ENCODE assay signal across 16 mouse cellular contexts in the genomic region with DNA sequence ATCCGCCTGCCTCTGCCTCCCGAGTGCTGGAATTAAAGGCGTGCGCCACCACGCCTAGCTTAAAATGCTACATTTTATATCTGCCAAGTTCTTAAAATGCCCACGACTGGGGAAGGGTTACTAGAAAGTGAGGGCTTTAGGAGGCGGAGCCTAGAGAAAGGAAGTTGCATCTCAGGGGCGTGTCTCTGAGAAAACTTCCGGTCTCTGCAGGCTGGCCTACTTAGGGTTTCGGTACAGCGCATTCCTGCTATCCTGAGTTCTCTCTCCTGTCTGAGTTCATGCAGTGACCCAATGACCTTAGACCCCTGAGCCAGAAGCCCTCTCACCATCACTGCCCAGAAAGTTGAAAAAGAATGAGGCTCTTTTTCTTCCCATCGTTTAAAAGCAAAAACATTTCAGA. TPM values are rescaled to one million over a fixed set of nuclear protein-coding genes. Genes with fewer than 3 reads are reported as not detected.
DNase-seq lines count a peak whose midpoint lies in the region; ATAC-seq and TF ChIP-seq lines count a peak whose summit lies in the region.
"Had no signal": no experiment of that assay in that cellular context is flagged by ENCODE, and none has a peak within 500 bp of the region (broad histone marks: within the 10 kb centered on the region; RNA-seq: fewer than 3 reads in every experiment).

No protein-coding gene starts in this region.

- H3K4me2 ChIP-seq in heart, embryonic 13.5 days, result peak overlapping the region; percentile 22; the same call in 1 of the 2 replicates
- H3K4me2 ChIP-seq in liver, embryonic 12.5 days, result peak overlapping the region; percentile 40
- H3K4me2 ChIP-seq in forebrain, embryonic 16.5 days (ENCODE audit: low read length), result no peak overlapping the region
- H3K4me2 ChIP-seq: embryonic facial prominence, embryonic 12.5 days; neural tube, embryonic 13.5 days had no signal

- no peak for TF ChIP-seq EP300 in heart, adult 2 months (IDR thresholded peaks at IDR 0.05; ENCODE audit: insufficient read depth, low read depth, low read length)

- TF ChIP-seq CTCF in heart, adult 2 months (IDR thresholded peaks at IDR 0.05), result no peak

- peaks cover 48% of the 10 kb centered on the region for H3K4me1 ChIP-seq in heart, embryonic 13.5 days
- peaks cover 21% of the 10 kb centered on the region for H3K4me1 ChIP-seq in heart, adult 2 months (ENCODE audit: control insufficient read depth, insufficient read depth, low read length)
- H3K4me1 ChIP-seq in liver, embryonic 12.5 days, result peaks cover 66% of the 10 kb centered on the region
- peaks cover 16% of the 10 kb centered on the region for H3K4me1 ChIP-seq in forebrain, embryonic 16.5 days (replicated peaks; ENCODE audit: control insufficient read depth, insufficient read depth, low read length)

- H3K9me3 ChIP-seq in heart, embryonic 13.5 days, result no peaks in the 10 kb centered on the region
- H3K9me3 ChIP-seq in liver, embryonic 12.5 days (replicated peaks), result no peaks in the 10 kb centered on the region
- H3K9me3 ChIP-seq in forebrain, embryonic 16.5 days (ENCODE audit: control insufficient read depth, low read length), result no peaks in the 10 kb centered on the region
- H3K9me3 ChIP-seq: embryonic facial prominence, embryonic 12.5 days; neural tube, embryonic 13.5 days had no signal

- no peak overlapping the region for H3K27ac ChIP-seq in heart, embryonic 13.5 days (replicated peaks)
- H3K27ac ChIP-seq in heart, adult 2 months, result no peak overlapping the region
- peak overlapping the region; percentile 46 for H3K27ac ChIP-seq in liver, embryonic 12.5 days
- H3K27ac ChIP-seq in forebrain, embryonic 16.5 days (ENCODE audit: low read length), result no peak overlapping the region
- H3K27ac ChIP-seq: embryonic facial prominence, embryonic 12.5 days; neural tube, embryonic 13.5 days had no signal

- intact Hi-C loops in heart, adult 2 months (cut with DNase I), result loop anchor here (5.0 to 10.0 kb wide), 2 partner anchors 161 to 458 kb away; partner anchors contain the start of genes Dpp8 and Rab11a

- no peaks in the 10 kb centered on the region for H3K27me3 ChIP-seq in heart, embryonic 13.5 days (replicated peaks)
- no peaks in the 10 kb centered on the region for H3K27me3 ChIP-seq in heart, adult 2 months (ENCODE audit: control insufficient read depth, insufficient read depth, low read length)
- no peaks in the 10 kb centered on the region for H3K27me3 ChIP-seq in liver, embryonic 12.5 days (replicated peaks)
- no peaks in the 10 kb centered on the region for H3K27me3 ChIP-seq in forebrain, embryonic 16.5 days (replicated peaks; ENCODE audit: control insufficient read depth, insufficient read depth, low read length)
- H3K27me3 ChIP-seq: embryonic facial prominence, embryonic 12.5 days; neural tube, embryonic 13.5 days had no signal

- no peak overlapping the region for H3K4me3 ChIP-seq in heart, embryonic 13.5 days
- no peak overlapping the region for H3K4me3 ChIP-seq in heart, adult 2 months
- peak overlapping the region; percentile 25 for H3K4me3 ChIP-seq in liver, embryonic 12.5 days
- H3K4me3 ChIP-seq in forebrain, embryonic 16.5 days (replicated peaks; ENCODE audit: low read length), result no peak overlapping the region
- H3K4me3 ChIP-seq: embryonic facial prominence, embryonic 12.5 days; neural tube, embryonic 13.5 days had no signal

- no peaks in the 10 kb centered on the region for H3K36me3 ChIP-seq in heart, embryonic 13.5 days
- H3K36me3 ChIP-seq in heart, adult 2 months (ENCODE audit: control insufficient read depth, insufficient read depth, low read length), result peaks cover 6% of the 10 kb centered on the region
- H3K36me3 ChIP-seq in liver, embryonic 12.5 days, result no peaks in the 10 kb centered on the region
- no peaks in the 10 kb centered on the region for H3K36me3 ChIP-seq in forebrain, embryonic 16.5 days (ENCODE audit: control insufficient read depth, insufficient read depth)
- H3K36me3 ChIP-seq: embryonic facial prominence, embryonic 12.5 days; neural tube, embryonic 13.5 days had no signal

- H3K9ac ChIP-seq in heart, embryonic 13.5 days, result no peak overlapping the region
- H3K9ac ChIP-seq in heart, adult 2 months (ENCODE audit: low read depth, low read length), result no peak overlapping the region
- H3K9ac ChIP-seq in liver, embryonic 12.5 days, result no peak overlapping the region
- no peak overlapping the region for H3K9ac ChIP-seq in forebrain, embryonic 16.5 days (replicated peaks; ENCODE audit: low read depth, low read length)
- H3K9ac ChIP-seq: embryonic facial prominence, embryonic 12.5 days; forebrain, postnatal 0 days; neural tube, embryonic 13.5 days had no signal

- no peaks in the 10 kb centered on the region for H3K79me2 ChIP-seq in heart, adult 2 months (replicated peaks; ENCODE audit: control insufficient read depth, insufficient read depth, low read length)

- no peak for DNase-seq in heart, adult 2 months
- peak; percentile 72 for DNase-seq in 416B (ENCODE audit: low read depth)
- peak; percentile 86 for DNase-seq in ES-CJ7 (ENCODE audit: low read depth, low spot score)
- no peak for DNase-seq in gastrocnemius, adult 18-20 months (ENCODE audit: low spot score)
- DNase-seq in spleen, postnatal 14 days (ENCODE audit: low spot score in 2 of 2), result no peak
- DNase-seq: cerebellum, adult 8-10 months; forebrain, postnatal 0 days; heart, postnatal 10 days; layer of hippocampus, adult 9-11 months; right cerebral cortex, postnatal 14 days had no signal

- WGBS in heart, embryonic 13.5 days, result 66% methylated on average over 12 of the region's 12 CpGs
- 68% methylated on average over 12 of the region's 12 CpGs for WGBS in heart, adult 2 months
- 45% methylated on average over 12 of the region's 12 CpGs for WGBS in liver, embryonic 12.5 days (ENCODE audit: insufficient replicate concordance)
- 74% methylated on average over 12 of the region's 12 CpGs for WGBS in forebrain, embryonic 16.5 days

- TF ChIP-seq POLR2A in heart, adult 2 months (IDR thresholded peaks at IDR 0.05; ENCODE audit: insufficient read depth, low read depth, low read length), result no peak

- no peak for ATAC-seq in heart, embryonic 13.5 days (ENCODE audit: extremely low read depth, insufficient number of reproducible peaks, low FRiP score, low TSS enrichment)
- no peak for ATAC-seq in liver, embryonic 12.5 days
- ATAC-seq in forebrain, embryonic 16.5 days, result no peak
- ATAC-seq: forebrain, postnatal 0 days; midbrain, embryonic 16.5 days had no signal

RNA-seq across cellular contexts. Expression of gene Parp16, which starts 1.9 kb away (rescaled TPM):
- polyA plus RNA-seq in heart, embryonic 13.5 days (2015; fragmentation: Nextera tagmentation; extraction: Ambion mirVana), result 4.5 and 5.1 TPM in 2 replicates
- total RNA-seq in heart, adult 2 months (2021), result 1 to 10 TPM; 2.6 to 3.1 TPM
- polyA plus RNA-seq in heart, adult 2 months (2012; rRNA removed), result 3.7 and 4.8 TPM in 2 replicates
- 7.7 and 8.6 TPM in 2 replicates for polyA plus RNA-seq in liver, embryonic 12.5 days (2016; fragmentation: Nextera tagmentation; extraction: Ambion mirVana)
- total RNA-seq in gastrocnemius, adult 18-20 months (2021), result 1 to 10 TPM; 3.6 to 3.7 TPM
- 5.4 and 6.6 TPM in 2 replicates for polyA plus RNA-seq in forebrain, embryonic 16.5 days (2015; fragmentation: Nextera tagmentation; extraction: Ambion mirVana)

RNA-seq across cellular contexts. Expression of gene Igdcc3, which starts 52.2 kb away (rescaled TPM):
- 0.88 and 0.98 TPM in 2 replicates for polyA plus RNA-seq in heart, embryonic 13.5 days (2015; fragmentation: Nextera tagmentation; extraction: Ambion mirVana)
- total RNA-seq in heart, adult 2 months (2021), result under 1 TPM; 0.07 to 0.10 TPM
- 0.12 and 0.16 TPM in 2 replicates for polyA plus RNA-seq in heart, adult 2 months (2012; rRNA removed)
- polyA plus RNA-seq in liver, embryonic 12.5 days (2016; fragmentation: Nextera tagmentation; extraction: Ambion mirVana), result 0.75 and 0.79 TPM in 2 replicates
- under 1 TPM; 0.21 to 0.32 TPM for total RNA-seq in gastrocnemius, adult 18-20 months (2021)
- polyA plus RNA-seq in forebrain, embryonic 16.5 days (2015; fragmentation: Nextera tagmentation; extraction: Ambion mirVana), result 8.3 and 8.5 TPM in 2 replicates

Comparison
In these comparisons a context has a peak if more than half of its experiments do, and no peak if none do; other contexts are left out.
1. DNase-seq: peak in 416B (single experiment) and ES-CJ7 (single experiment); none in heart, adult 2 months (0 of 2), gastrocnemius, adult 18-20 months (single experiment) and spleen, postnatal 14 days (0 of 2).